Mouse (Mus musculus): ENCODE measurements around the gene Tmem72. TPM values are rescaled to one million over a fixed set of nuclear protein-coding genes. Genes with fewer than 3 reads are reported as not detected.

The Tmem72 gene
- polyA plus RNA-seq, 1 experiment from 2014 or later: 0.11 TPM

DNA sequence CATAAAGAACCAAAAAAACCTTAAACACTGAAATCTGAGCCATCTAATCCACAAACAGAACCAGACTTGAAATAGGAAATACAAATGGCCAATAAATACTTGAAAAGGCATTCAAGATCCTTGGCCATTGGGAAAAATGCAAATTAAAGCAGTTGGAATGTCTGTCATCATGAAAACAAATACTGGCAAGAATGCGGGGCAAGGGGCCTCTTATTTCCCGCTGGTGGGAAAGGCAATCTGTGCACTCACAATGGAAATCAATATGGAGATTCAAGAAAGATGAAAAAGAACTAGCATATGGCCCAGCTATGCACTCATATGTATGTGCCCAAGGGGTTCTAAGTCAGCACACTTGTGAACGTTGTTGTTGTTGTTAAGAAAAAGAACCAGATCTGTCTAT is 49.8 kb downstream of the Tmem72 start:
- H3K9ac ChIP-seq (ENCODE audit: low read length): no peak overlapping the region
- 0 out of 2 replicates have a peak, but pooled peaks cover 2% of the 10 kb centered on the region for H3K27me3 ChIP-seq (ENCODE audit: control insufficient read depth, insufficient read depth, low read length)
- H3K9me3 ChIP-seq (ENCODE audit: control insufficient read depth, low read length): no peaks in the 10 kb centered on the region
- H3K4me1 ChIP-seq (replicated peaks; ENCODE audit: control insufficient read depth, insufficient read depth, low read length): peaks cover 20% of the 10 kb centered on the region
- ATAC-seq (replicated peaks; ENCODE audit: low FRiP score) (no peak), DNase-seq (ENCODE audit: low spot score) (no peak)
- 37% methylated on average over 3 of the region's 3 CpGs for WGBS
- H3K4me3 ChIP-seq (ENCODE audit: low read depth, low read length): no peak overlapping the region
- no peaks in the 10 kb centered on the region for H3K36me3 ChIP-seq (ENCODE audit: control insufficient read depth, insufficient read depth, low read length)
- no peak overlapping the region for H3K27ac ChIP-seq (ENCODE audit: low read depth, low read length)
- no peak overlapping the region for H3K4me2 ChIP-seq (ENCODE audit: low read depth, low read length, severe bottlenecking)

DNA sequence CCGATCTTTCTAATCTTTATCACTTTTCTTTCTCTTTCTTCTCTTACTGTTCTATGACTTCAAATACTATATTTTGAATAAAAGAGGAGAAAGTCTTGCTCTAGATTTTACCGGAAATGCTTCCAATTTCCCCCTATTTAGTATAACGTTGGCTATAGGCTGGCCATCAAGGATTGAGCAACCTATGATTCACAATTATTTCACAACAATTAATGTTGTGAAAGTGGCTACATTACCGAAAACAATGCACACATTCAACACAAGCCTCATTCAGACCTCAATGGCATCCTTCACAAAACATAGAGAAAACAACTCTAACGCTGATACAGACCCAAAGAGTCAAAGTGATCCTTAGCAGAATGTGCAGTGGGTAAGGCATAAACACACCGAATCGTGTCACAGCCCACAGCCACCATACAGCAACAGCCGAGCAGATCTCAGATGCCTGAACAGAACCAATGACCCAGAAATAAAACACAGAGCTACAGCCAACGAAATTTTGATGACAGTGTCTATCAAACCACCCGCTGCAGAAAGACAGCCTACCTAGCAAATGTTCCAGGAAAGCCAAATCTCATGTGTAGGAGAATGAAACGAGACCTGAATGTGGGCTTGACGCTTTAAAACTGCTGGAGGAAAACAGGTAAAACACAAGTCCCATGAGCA is 50.5 kb downstream of the Tmem72 start:
- WGBS: 66% methylated on average over 12 of the region's 12 CpGs
- Histone ChIP-seq H3K27me3 (ENCODE audit: control insufficient read depth, insufficient read depth, low read length) (no peaks in the 10 kb centered on the region), H3K9ac (ENCODE audit: low read length) (no peak overlapping the region), H3K4me2 (ENCODE audit: low read depth, low read length, severe bottlenecking) (no peak overlapping the region), H3K4me1 (replicated peaks; ENCODE audit: control insufficient read depth, insufficient read depth, low read length) (peaks cover 20% of the 10 kb centered on the region), H3K4me3 (ENCODE audit: low read depth, low read length) (no peak overlapping the region), H3K27ac (ENCODE audit: low read depth, low read length) (no peak overlapping the region), H3K9me3 (ENCODE audit: control insufficient read depth, low read length) (no peaks in the 10 kb centered on the region), H3K36me3 (ENCODE audit: control insufficient read depth, insufficient read depth, low read length) (no peaks in the 10 kb centered on the region)
- ATAC-seq (replicated peaks; ENCODE audit: low FRiP score) (no peak), DNase-seq (ENCODE audit: low spot score) (no peak)

DNA sequence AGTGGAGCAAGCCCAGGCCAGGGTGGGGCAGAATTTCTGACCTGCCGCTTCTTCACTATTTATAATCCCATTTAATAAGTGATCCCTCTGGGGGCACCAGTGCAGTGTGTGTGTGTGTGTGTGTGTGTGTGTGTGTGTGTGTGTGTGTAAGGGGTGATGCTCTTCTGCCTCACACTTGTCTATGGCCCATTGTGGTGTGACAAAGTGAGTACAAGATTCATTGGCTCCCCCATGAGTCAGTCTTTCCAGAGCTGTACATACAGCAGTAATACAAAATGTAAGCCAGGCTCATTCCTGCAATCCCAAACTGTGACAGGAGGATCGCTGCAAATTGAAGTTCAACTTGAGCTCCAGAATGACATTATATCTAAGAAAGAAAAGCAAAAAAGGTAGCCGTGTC is 51.9 kb downstream of the Tmem72 start:
- Histone ChIP-seq H3K9me3 (ENCODE audit: control insufficient read depth, low read length) (no peaks in the 10 kb centered on the region), H3K36me3 (ENCODE audit: control insufficient read depth, insufficient read depth, low read length) (no peaks in the 10 kb centered on the region), H3K4me3 (ENCODE audit: low read depth, low read length) (no peak overlapping the region), H3K4me1 (replicated peaks; ENCODE audit: control insufficient read depth, insufficient read depth, low read length) (peaks cover 8% of the 10 kb centered on the region), H3K9ac (ENCODE audit: low read length) (no peak overlapping the region), H3K27ac (ENCODE audit: low read depth, low read length) (no peak overlapping the region), H3K27me3 (ENCODE audit: control insufficient read depth, insufficient read depth, low read length) (no peaks in the 10 kb centered on the region), H3K4me2 (ENCODE audit: low read depth, low read length, severe bottlenecking) (no peak overlapping the region)
- 79% methylated on average over 3 of the region's 3 CpGs for WGBS
- ATAC-seq (replicated peaks; ENCODE audit: low FRiP score): no peak
- no peak for DNase-seq (ENCODE audit: low spot score)

DNA sequence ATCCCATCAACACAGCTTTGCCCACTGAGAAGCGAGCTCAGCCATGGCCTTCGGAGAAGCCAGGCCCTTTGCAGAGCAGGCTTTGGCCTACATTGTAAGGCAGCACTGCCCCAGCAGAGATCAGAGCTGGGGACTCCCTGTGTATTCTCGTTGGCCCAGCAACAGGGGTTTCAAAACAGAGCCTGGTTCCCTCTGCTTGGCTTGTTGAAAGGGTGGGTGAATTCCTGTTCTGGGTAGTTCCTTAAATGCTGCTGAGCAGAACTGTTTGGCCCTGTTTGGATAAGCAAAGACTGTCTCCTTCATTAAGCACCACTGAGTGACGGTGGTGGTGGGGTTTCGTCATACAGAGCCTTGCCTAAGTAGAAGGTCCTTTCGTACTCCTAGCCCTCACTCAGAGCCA is 52.7 kb downstream of the Tmem72 start:
- WGBS: 84% methylated on average over 6 of the region's 6 CpGs
- ATAC-seq (replicated peaks; ENCODE audit: low FRiP score): no peak
- H3K9me3 ChIP-seq (ENCODE audit: control insufficient read depth, low read length): no peaks in the 10 kb centered on the region
- H3K27me3 ChIP-seq (ENCODE audit: control insufficient read depth, insufficient read depth, low read length): no peaks in the 10 kb centered on the region
- no peak overlapping the region for H3K27ac ChIP-seq (ENCODE audit: low read depth, low read length)
- H3K4me1 ChIP-seq (replicated peaks; ENCODE audit: control insufficient read depth, insufficient read depth, low read length): peaks cover 3% of the 10 kb centered on the region; the same call in 1 of the 2 replicates
- H3K4me3 ChIP-seq (ENCODE audit: low read depth, low read length): no peak overlapping the region
- no peak for DNase-seq (ENCODE audit: low spot score)
- H3K9ac ChIP-seq (ENCODE audit: low read length): no peak overlapping the region
- no peak overlapping the region for H3K4me2 ChIP-seq (ENCODE audit: low read depth, low read length, severe bottlenecking)
- no peaks in the 10 kb centered on the region for H3K36me3 ChIP-seq (ENCODE audit: control insufficient read depth, insufficient read depth, low read length)

DNA sequence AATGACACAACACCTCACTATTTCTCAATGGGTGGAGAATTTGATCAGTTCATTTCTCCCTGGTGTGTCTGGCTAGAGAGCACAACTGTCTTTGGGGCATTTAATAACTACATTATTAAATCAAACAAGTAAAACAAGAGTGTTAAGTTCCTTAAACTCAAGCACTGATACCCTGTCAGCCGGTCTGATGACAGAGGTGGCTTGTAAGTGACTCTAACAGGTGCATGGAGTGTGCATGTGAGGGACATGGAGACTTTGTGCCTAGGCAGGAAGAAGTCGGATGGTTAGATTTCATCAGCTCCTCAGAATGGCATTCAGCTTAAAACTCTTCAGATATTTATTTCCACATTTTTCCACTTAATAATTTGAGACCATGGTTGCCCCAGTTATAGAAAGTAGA is 53.3 kb downstream of the Tmem72 start:
- 83% methylated on average over 2 of the region's 2 CpGs for WGBS
- no peaks in the 10 kb centered on the region for H3K36me3 ChIP-seq (ENCODE audit: control insufficient read depth, insufficient read depth, low read length)
- H3K4me3 ChIP-seq (ENCODE audit: low read depth, low read length): no peak overlapping the region
- no peak overlapping the region for H3K4me2 ChIP-seq (ENCODE audit: low read depth, low read length, severe bottlenecking)
- no peak overlapping the region for H3K27ac ChIP-seq (ENCODE audit: low read depth, low read length)
- no peaks in the 10 kb centered on the region for H3K27me3 ChIP-seq (ENCODE audit: control insufficient read depth, insufficient read depth, low read length)
- no peak overlapping the region for H3K9ac ChIP-seq (ENCODE audit: low read length)
- no peak for DNase-seq (ENCODE audit: low spot score)
- H3K9me3 ChIP-seq (ENCODE audit: control insufficient read depth, low read length): no peaks in the 10 kb centered on the region
- H3K4me1 ChIP-seq (replicated peaks; ENCODE audit: control insufficient read depth, insufficient read depth, low read length): peaks cover 3% of the 10 kb centered on the region; the same call in 1 of the 2 replicates
- ATAC-seq (replicated peaks; ENCODE audit: low FRiP score): no peak

GRCm38 (mm10) chr6:116653684-116654454 is 62.8 kb downstream of the Tmem72 start:
- Histone ChIP-seq H3K36me3 (ENCODE audit: control insufficient read depth, insufficient read depth, low read length) (no peaks in the 10 kb centered on the region), H3K27ac (ENCODE audit: low read depth, low read length) (no peak overlapping the region), H3K9ac (ENCODE audit: low read length) (no peak overlapping the region), H3K4me1 (replicated peaks; ENCODE audit: control insufficient read depth, insufficient read depth, low read length) (no peaks in the 10 kb centered on the region), H3K9me3 (ENCODE audit: control insufficient read depth, low read length) (no peaks in the 10 kb centered on the region), H3K4me2 (ENCODE audit: low read depth, low read length, severe bottlenecking) (no peak overlapping the region), H3K27me3 (ENCODE audit: control insufficient read depth, insufficient read depth, low read length) (no peaks in the 10 kb centered on the region), H3K4me3 (ENCODE audit: low read depth, low read length) (no peak overlapping the region)
- WGBS: 68% methylated on average over 9 of the region's 9 CpGs
- DNase-seq (ENCODE audit: low spot score): peak; percentile 77
- ATAC-seq (replicated peaks; ENCODE audit: low FRiP score): peak; percentile 77

DNA sequence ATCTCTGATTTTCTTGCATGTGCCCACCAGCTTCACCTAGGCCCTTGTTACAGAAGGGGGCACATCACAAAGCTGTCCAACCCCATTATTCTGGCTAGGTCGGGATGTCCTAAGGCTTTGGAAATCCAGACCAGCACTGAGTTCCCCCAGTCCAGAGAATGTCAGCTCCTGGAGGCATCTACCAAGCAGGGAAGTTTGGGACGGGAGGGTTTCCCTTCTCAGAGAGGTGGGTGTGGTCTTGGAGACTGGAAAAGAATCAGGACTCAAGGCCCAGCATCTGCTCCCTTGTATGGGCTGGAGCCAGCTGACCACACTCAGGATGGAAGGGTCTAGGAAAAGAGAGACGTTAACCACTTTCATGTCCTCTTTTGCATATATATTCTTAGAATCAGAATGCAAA is 63.5 kb downstream of the Tmem72 start:
- Histone ChIP-seq H3K9me3 (ENCODE audit: control insufficient read depth, low read length) (no peaks in the 10 kb centered on the region), H3K9ac (ENCODE audit: low read length) (no peak overlapping the region), H3K36me3 (ENCODE audit: control insufficient read depth, insufficient read depth, low read length) (no peaks in the 10 kb centered on the region), H3K4me1 (replicated peaks; ENCODE audit: control insufficient read depth, insufficient read depth, low read length) (no peaks in the 10 kb centered on the region), H3K27me3 (ENCODE audit: control insufficient read depth, insufficient read depth, low read length) (no peaks in the 10 kb centered on the region), H3K27ac (ENCODE audit: low read depth, low read length) (no peak overlapping the region), H3K4me3 (ENCODE audit: low read depth, low read length) (no peak overlapping the region), H3K4me2 (ENCODE audit: low read depth, low read length, severe bottlenecking) (no peak overlapping the region)
- DNase-seq (ENCODE audit: low spot score) (no peak), ATAC-seq (replicated peaks; ENCODE audit: low FRiP score) (no peak)
- WGBS: 74% methylated on average over 3 of the region's 3 CpGs

- WGBS: 82% methylated on average over 20 of the region's 20 CpGs
- H3K4me2 ChIP-seq (ENCODE audit: low read depth, low read length, severe bottlenecking): no peak overlapping the region
- H3K27ac ChIP-seq (ENCODE audit: low read depth, low read length): no peak overlapping the region
- no peaks in the 10 kb centered on the region for H3K36me3 ChIP-seq (ENCODE audit: control insufficient read depth, insufficient read depth, low read length)
- no peaks in the 10 kb centered on the region for H3K27me3 ChIP-seq (ENCODE audit: control insufficient read depth, insufficient read depth, low read length)
- DNase-seq (ENCODE audit: low spot score) (no peak), ATAC-seq (replicated peaks; ENCODE audit: low FRiP score) (no peak)
- no peaks in the 10 kb centered on the region for H3K4me1 ChIP-seq (replicated peaks; ENCODE audit: control insufficient read depth, insufficient read depth, low read length)
- H3K9me3 ChIP-seq (ENCODE audit: control insufficient read depth, low read length): no peaks in the 10 kb centered on the region
- H3K4me3 ChIP-seq (ENCODE audit: low read depth, low read length): no peak overlapping the region
- no peak overlapping the region for H3K9ac ChIP-seq (ENCODE audit: low read length)
Measured at GRCm38 (mm10) chr6:116651437-116652118, 65.1 kb downstream of the Tmem72 start.
